Mouse (Mus musculus) brain, embryonic 14.5 days (tissue): ENCODE results near the gene Psmc6. TPM values are rescaled to one million over a fixed set of nuclear protein-coding genes. Genes with fewer than 3 reads are reported as not detected.
A peak's percentile ranks its signal among the peaks of the same experiment; 100 is the strongest.

Source experiments
- DNase-seq: peaks from one replicate; pipeline ENCODE4 v3.0.0-alpha.2; 2011; ENCODE audit warnings: low read depth
- CTCF ChIP-seq: fragments of 200-500 bp; IDR thresholded peaks from 2 replicates; pipeline ENCODE4 v1.5.1; 2012; ENCODE audit warnings: inconsistent platforms, mild to moderate bottlenecking, moderate library complexity, borderline replicate concordance; ENCODE audit not compliant: insufficient read depth, insufficient read length; ENCODE audit errors: extremely low read depth
- POLR2A ChIP-seq: fragments of 200-500 bp; IDR thresholded peaks from 2 replicates; pipeline ENCODE4 v1.6.1; 2012; ENCODE audit warnings: mild to moderate bottlenecking, inconsistent platforms, borderline replicate concordance; ENCODE audit not compliant: poor library complexity, insufficient read depth, insufficient read length, severe bottlenecking; ENCODE audit errors: extremely low read depth
- polyA plus RNA-seq: library from polyadenylated mRNA; depleted of rRNA; stranded (reverse); fragments of >200 nt; gene quantifications from 2 replicates; pipeline ENCODE4 v1.2.3, GENCODE M21; 2012; rRNA removed

Psmc6 gene
- 116 and 132 TPM in 2 replicates for polyA plus RNA-seq

DNA sequence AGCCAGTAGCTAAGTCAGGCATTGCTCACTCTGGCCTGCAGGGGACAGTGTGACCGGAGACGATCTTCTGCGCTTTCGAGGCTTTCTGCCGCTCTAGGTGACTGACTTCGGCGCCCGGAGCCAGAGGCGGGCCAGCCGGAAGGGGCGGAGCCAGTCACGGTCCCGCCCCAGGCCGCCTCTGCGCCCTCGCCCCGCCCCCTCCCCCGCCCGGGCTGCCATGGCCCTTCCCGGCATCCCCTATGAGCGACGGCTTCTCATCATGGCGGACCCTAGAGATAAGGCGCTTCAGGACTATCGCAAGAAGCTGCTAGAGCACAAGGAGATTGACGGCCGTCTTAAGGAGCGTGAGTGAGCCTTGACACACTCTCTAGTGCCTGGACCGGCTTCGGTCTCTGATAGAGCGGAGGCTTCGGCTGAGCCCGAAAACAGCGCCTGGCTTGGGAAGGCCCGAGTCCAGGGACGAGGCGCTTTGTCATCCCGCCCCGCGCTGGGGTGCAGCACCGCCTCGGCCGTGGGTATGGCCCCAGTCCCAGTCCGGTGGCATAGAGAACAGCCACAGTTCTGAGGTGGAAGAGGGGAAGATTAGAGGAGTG is at the start of gene Psmc6:
Gene Psmc6, plus strand, starts transcription at position 200 of the 593 bp plus-strand sequence.
- DNase-seq = peak; percentile 98
- peak; percentile 92 for TF ChIP-seq CTCF
- TF ChIP-seq POLR2A = peak; percentile 59; the same call in 1 of the 2 replicates

DNA sequence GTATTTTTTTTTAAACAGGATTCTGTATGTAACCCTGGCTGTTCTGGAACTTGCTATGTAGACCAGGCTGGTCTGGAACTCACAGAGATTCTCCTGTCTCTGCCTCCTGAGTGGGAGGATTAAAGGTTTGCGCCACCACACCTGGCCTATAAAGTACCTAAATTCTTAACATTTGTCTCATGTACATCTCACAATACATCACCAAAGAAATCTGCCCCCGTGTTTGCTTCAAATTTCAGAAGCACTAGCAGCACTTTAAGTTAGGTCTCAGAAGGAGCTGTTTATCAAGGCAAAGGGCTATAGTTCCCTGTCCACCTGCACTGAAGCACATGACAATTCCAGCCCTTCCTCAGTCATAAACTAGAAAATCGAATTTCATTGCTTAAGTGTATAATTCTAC is 47.5 kb upstream of the Psmc6 start:
- no peak for DNase-seq
- TF ChIP-seq POLR2A = no peak
- TF ChIP-seq CTCF = no peak

DNA sequence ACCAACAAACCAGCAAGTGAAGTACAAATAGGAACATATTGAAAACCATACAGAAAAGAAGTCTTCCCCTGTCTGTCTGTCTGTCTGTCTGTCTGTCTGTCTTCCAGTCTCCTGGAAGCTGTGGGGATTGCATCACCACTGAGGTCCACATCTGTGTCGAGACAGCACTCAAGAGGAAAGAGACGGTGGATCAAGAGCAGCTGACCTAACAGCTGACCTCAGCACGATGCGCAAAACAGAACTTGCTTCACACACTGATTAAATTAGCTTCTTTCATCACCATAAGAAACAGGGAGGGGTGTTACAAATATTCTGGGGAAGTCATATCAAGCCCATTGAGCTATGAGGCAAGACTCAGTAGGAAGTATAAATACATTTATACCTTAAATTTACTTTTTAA is 38.0 kb upstream of the Psmc6 start:
- no peak for TF ChIP-seq POLR2A
- TF ChIP-seq CTCF = no peak
- DNase-seq = no peak

DNA sequence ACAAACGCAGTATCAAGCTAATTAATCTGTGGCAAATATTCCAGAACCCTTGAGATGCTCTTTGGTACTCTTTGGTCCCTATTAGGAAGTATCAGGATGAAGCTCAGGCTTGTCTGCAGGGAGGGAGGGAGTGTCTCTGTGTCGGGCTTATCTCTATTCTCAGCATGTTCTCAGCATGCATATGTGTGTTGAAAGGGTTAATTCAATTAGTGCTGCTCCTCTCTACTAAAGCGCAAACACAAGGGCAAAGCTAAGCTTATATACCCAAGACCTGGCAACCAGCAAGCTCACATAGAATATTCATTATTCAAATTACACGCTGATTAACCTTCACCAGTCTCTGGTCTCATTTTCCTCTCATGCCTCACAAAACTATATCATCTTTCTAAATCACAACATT is 25.6 kb upstream of the Psmc6 start:
- TF ChIP-seq CTCF = no peak
- TF ChIP-seq POLR2A = no peak
- peak; percentile 80 for DNase-seq

DNA sequence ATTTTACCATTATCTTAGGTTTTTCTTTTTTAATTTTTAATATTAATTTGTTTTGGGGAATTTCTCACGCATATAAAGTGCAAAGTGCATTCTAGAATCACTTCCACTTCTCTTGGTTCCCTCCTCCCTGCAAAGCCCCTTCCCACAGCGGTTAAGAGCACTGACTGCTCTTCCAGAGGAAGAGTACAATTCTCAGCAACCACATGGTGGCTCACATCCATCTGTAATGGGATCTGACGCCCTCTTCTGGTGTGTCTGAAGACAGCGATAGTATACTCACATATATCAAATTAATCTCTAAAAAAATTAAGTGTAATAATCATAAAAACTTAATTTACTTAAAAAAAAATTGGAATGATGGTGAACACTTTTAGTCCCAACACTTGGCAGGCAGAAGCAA is 25.2 kb upstream of the Psmc6 start:
- peak; percentile 39 for DNase-seq
- TF ChIP-seq CTCF (peak; percentile 19; the same call in 1 of the 2 replicates), POLR2A (no peak)

DNA sequence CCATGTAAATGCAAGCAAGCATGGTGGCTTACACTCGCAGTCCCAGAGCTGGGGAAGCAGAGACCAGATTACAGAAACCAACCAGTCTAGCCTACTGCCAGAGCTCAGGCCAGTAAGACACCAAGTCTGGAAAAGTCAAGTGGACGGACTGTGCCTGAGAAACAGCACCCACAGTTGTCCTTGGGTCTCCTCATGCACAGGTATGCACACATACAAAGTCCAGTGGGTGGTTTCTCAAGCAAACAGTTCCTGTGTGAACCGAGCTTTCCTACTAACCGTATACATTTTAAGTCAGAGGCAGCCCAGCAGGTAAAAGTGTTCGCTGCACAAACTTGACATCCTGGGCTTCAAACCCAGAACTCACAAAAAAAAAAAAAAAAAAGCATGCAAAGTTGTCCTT is 23.7 kb upstream of the Psmc6 start:
- TF ChIP-seq CTCF = no peak
- no peak for TF ChIP-seq POLR2A

DNA sequence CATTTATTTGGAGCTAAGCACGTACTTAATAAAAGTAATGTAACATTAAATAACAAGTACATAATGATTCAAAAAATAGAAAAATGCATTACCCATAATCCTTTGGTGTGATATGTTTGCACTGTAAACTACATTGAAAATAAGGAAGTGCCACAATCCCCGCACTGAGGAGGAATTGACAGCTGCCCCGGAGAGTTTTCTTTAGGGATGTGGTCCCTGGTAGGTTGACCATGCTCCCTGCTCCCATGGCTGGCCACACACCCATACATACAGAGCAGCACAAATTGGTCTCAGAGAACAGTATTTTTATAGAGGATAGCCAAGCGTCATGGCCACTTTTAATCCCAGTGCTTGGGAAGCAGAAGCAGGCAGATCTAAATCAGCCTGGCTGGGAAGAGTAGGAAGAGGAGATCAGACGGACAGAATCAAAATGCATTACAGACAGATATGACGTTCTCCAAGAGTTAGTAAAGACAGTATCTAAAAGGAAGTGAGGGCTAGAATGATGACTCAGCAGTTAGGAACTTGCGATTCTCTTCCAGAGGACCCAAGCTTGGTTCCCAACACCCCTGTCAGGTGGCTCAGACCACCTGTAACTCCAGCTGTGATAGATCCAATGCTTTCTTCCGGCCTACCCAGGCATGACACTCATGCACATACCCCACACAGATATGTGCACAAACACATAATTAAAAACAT is 21.8 kb upstream of the Psmc6 start:
- no peak for DNase-seq
- TF ChIP-seq POLR2A = no peak
- TF ChIP-seq CTCF = no peak

More for the DNA sequence above, 23.7 kb upstream of the Psmc6 start:
- DNase-seq = no peak

DNA sequence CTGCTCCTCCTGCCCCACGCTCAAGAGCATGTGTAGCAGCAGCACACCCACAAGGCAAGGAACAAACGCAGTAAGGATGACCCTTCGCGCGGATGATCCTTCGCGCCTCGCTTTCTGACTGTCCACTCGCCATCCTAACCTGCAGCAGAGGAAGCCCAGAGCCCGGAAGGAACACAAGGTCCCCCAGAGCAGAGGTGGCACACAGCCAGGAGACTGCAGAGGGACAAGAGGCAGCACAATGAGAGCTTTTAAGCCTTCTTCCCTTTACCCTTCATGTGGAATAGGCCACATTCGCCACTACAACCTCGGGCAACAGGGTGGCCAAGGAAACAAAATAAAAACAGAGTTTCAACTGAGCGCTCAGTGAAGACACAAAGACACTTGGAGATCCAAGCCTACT is 19.9 kb upstream of the Psmc6 start:
- no peak for TF ChIP-seq POLR2A
- DNase-seq = no peak

DNA sequence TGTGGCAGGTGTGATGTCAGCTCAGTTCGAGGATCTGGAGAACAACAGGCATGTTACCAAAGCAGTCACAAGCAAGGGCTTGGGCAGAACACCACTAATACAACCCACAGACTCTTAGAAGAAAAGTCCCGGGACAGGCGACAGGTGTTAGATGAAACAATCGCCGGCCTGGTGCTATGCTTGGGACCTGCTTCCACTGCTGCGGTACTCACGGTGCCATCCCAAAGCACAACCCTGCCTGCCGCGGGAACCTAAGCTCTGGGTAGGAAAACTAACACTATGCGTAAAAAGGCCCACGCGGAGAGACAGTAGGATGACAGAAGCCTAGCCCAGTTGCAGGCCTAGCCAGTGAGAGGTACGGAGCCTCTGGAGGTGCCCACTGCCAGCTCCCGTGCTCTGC is 19.5 kb upstream of the Psmc6 start:
- TF ChIP-seq CTCF (no peak), POLR2A (no peak)
- DNase-seq = no peak

DNA sequence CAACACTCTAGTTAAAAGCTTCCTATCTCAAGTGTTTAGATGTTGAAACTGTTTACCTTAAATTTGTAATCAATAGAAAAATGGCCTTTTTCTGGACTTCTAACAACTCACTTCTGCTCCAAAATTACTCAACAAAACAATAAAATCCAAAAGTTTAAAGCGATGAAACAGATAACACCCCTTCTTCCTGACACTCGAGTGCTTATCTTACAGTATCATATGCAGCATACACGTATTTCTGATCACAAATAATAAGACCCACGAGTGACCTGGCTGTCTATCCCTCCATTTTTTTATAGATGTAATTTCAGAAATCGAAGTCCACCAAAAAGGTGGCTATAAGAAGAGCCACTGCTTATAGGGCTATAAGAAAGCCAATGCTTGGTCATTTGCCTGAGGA is 12.7 kb upstream of the Psmc6 start:
- DNase-seq = no peak

DNA sequence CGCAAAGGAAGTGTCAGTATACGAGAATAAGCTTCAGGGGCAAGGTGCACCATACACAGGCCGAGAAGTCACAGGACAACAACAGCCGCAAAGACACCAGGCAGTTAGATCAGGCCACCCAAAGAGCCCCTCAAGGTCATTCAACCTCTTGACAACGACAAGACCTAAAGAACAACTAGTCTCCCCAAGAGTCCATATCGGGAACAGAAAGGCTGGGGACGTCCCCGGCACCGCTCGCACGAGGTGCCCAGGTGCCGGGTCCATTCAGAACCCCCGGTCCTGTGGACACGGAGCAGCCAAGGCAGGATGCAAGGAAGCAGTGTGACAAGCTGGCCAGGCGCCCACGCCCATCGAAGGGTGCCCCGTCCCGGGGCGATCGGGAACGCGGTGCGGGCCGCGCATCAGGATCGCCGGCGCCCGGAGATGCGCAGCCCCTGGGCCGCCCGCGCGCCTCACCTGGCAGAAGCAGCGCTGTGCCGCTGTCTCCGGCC is 11.6 kb upstream of the Psmc6 start:
- no peak for TF ChIP-seq CTCF
- DNase-seq = peak; percentile 47

More for the DNA sequence above, 12.7 kb upstream of the Psmc6 start:
- TF ChIP-seq CTCF (no peak), POLR2A (no peak)
